Mouse (Mus musculus) hindbrain, embryonic 12.5 days (tissue): ENCODE results near the gene Gm826. TPM values are rescaled to one million over a fixed set of nuclear protein-coding genes. Genes with fewer than 3 reads are reported as not detected.
A peak's percentile ranks its signal among the peaks of the same experiment; 100 is the strongest.

Source experiments
- ATAC-seq: fragments of 200-750 bp; cut with Nextera tagmentation; 2 replicates; pipeline ENCODE4 v1.8.0; 2017; ENCODE audit warnings: moderate TSS enrichment; ENCODE audit not compliant: low FRiP score
- H3K27ac ChIP-seq: fragments of 300-500 bp; sonication (generic); 2 replicates; pipeline ENCODE4 v1.5.1; 2016; ENCODE audit warnings: mild to moderate bottlenecking
- H3K27me3 ChIP-seq: fragments of 300-500 bp; sonication (generic); 2 replicates; pipeline ENCODE4 v1.6.1; 2016; ENCODE audit warnings: mild to moderate bottlenecking
- H3K36me3 ChIP-seq: fragments of 300-500 bp; sonication (generic); 2 replicates; pipeline ENCODE4 v1.6.1; 2016; ENCODE audit warnings: mild to moderate bottlenecking
- H3K4me1 ChIP-seq: fragments of 300-500 bp; sonication (generic); 2 replicates; pipeline ENCODE4 v1.6.1; 2016
- H3K4me2 ChIP-seq: fragments of 300-500 bp; sonication (generic); replicated peaks from 2 replicates; pipeline ENCODE4 v1.6.1; 2016; ENCODE audit warnings: mild to moderate bottlenecking
- H3K4me3 ChIP-seq: fragments of 300-500 bp; sonication (generic); 2 replicates; pipeline ENCODE4 v1.5.1; 2016; ENCODE audit warnings: mild to moderate bottlenecking
- H3K9ac ChIP-seq: fragments of 300-500 bp; sonication (generic); 2 replicates; pipeline ENCODE4 v1.6.1; 2016; ENCODE audit warnings: mild to moderate bottlenecking, moderate library complexity
- H3K9me3 ChIP-seq: fragments of 300-500 bp; sonication (generic); replicated peaks from 2 replicates; pipeline ENCODE4 v1.6.1; 2016; ENCODE audit warnings: mild to moderate bottlenecking
- WGBS: fragments of 180-500 bp; shearing (Covaris S2); methylation state at CpG from one replicate; pipeline ENCODE4 v1.1.7; 2016; 5-methylcytosine and 5-hydroxymethylcytosine counted together
- polyA plus RNA-seq: library from polyadenylated mRNA; unstranded; fragments of >200 nt; fragmentation: Nextera tagmentation; extraction: Ambion mirVana; gene quantifications from 2 replicates; pipeline ENCODE4 v1.2.1, GENCODE M21; 2016

Gene Gm826
- polyA plus RNA-seq: not detected in 2 replicates

DNA sequence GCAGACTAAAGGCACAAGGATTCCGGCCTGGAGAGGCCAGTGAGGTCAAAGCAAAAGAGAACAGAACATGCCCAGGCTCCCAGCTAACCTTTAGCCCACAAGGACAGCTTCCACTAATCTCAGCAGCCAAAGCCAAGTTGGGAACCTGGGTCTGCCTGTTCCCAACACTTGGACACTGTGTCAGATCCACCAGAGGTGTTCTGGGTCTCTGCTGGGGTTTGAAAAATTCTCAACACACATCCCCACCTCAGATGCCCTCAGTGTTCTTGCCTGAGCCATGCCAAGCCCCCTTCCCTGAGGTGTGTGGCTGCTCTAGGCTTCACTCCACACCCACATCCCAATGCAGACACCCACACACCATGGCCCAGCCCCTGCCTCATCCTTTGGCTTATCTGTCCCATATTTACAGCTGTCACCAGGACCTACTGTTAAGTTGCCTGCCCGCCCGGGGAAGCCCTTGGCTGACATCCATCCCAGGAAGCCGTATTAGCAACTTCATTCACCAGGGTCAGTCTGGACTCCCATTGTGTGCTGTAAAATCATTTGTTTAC, at the start of gene Gm826:
Gm826 (minus strand) TSS at position 52 of the 551 bp plus-strand sequence.
- H3K4me3 ChIP-seq: no peak within 1 kb of the TSS
- 0 out of 2 replicates have a peak, but pooled peaks cover 2% of the 10 kb centered on the region for H3K27me3 ChIP-seq
- H3K4me1 ChIP-seq: 0 out of 2 replicates have a peak, but pooled peaks cover 2% of the 10 kb centered on the region
- H3K4me2 ChIP-seq: no peak within 1 kb of the TSS
- H3K9me3 ChIP-seq: no peaks in the 10 kb centered on the region
- no peak within 1 kb of the TSS for H3K9ac ChIP-seq
- 60% methylated on average over 4 of the region's 4 CpGs for WGBS
- no peak for ATAC-seq
- no peak within 1 kb of the TSS for H3K27ac ChIP-seq
- H3K36me3 ChIP-seq: no peaks in the 10 kb centered on the region

DNA sequence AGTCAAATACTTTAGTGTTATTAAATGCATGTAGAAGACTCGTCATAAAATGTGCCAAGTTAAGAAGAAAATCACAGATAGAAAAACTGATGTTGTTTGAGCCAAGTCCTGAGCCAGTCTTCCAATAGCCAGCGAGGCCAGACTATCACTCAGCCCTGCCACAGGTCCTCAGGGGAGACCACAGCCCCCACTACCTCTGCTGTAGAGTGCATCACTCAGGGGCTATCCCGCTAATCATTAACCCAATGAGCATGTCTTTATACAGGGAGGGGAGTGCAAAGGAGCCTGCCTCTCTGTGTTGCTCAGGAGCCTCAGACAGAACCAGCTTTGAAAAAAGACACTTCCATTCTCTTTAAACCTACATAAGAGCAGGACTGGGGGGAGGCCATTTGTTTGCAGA, 49.5 kb upstream of the Gm826 start:
- H3K9ac ChIP-seq: no peak overlapping the region
- peaks cover 2% of the 10 kb centered on the region; the same call in 1 of the 2 replicates for H3K4me1 ChIP-seq
- no peak for ATAC-seq
- no peaks in the 10 kb centered on the region for H3K9me3 ChIP-seq
- no peak overlapping the region for H3K4me3 ChIP-seq
- no peaks in the 10 kb centered on the region for H3K36me3 ChIP-seq
- H3K27ac ChIP-seq: no peak overlapping the region
- no peak overlapping the region for H3K4me2 ChIP-seq
- 43% methylated on average over 3 of the region's 3 CpGs for WGBS
- peaks cover 49% of the 10 kb centered on the region for H3K27me3 ChIP-seq

DNA sequence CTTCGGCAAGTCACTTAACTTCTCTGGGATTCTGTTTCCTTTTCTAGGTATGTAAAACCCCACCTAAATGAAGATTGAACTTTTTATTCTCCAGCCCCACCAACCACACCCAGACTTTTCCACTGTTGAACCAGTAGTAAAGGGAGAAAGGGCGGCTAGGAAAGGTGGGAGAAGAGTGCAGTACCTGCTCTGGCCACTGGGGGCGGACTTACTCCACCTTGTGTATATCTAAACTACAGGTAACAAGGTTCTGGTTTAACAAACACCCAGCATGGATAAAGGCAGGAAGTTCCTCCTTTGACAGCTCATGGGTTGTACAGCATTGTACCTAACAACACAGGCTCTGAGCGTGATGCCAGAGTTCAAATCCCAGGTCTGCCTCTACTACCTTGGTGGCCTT, 44.3 kb upstream of the Gm826 start:
- ATAC-seq: no peak
- 41% methylated on average over 4 of the region's 4 CpGs for WGBS
- peaks cover 79% of the 10 kb centered on the region for H3K27me3 ChIP-seq
- H3K9me3 ChIP-seq: no peaks in the 10 kb centered on the region
- no peak overlapping the region for H3K9ac ChIP-seq
- no peak overlapping the region for H3K4me2 ChIP-seq
- no peak overlapping the region for H3K4me3 ChIP-seq
- 0 out of 2 replicates have a peak, but pooled peaks cover 5% of the 10 kb centered on the region for H3K4me1 ChIP-seq
- H3K27ac ChIP-seq: no peak overlapping the region
- H3K36me3 ChIP-seq: no peaks in the 10 kb centered on the region

DNA sequence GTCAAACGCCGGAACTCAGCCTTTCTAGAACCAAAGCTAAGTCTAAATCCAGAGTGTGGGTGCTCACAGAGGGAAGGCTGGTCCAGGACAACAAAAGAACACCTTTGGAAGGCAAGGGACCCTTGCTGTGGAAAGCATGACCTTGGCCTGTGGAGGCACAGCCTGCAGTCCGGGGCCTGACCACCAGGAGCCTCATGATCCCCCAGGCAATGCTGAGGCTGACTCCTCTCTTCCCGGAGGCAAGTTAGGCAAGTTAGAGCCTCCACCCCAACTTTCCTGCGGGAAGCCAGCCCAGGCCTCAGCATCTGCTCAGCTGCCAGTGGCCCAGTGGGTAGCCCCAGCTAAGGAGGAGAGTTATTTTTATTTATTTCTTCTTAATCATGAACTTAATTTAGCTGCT, 42.3 kb upstream of the Gm826 start:
- 45% methylated on average over 5 of the region's 5 CpGs for WGBS
- H3K9me3 ChIP-seq: no peaks in the 10 kb centered on the region
- H3K9ac ChIP-seq: no peak overlapping the region
- no peak for ATAC-seq
- 0 out of 2 replicates have a peak, but pooled peaks cover 5% of the 10 kb centered on the region for H3K4me1 ChIP-seq
- no peak overlapping the region for H3K27ac ChIP-seq
- no peak overlapping the region for H3K4me3 ChIP-seq
- peaks cover 83% of the 10 kb centered on the region for H3K27me3 ChIP-seq
- H3K36me3 ChIP-seq: no peaks in the 10 kb centered on the region
- H3K4me2 ChIP-seq: no peak overlapping the region

DNA sequence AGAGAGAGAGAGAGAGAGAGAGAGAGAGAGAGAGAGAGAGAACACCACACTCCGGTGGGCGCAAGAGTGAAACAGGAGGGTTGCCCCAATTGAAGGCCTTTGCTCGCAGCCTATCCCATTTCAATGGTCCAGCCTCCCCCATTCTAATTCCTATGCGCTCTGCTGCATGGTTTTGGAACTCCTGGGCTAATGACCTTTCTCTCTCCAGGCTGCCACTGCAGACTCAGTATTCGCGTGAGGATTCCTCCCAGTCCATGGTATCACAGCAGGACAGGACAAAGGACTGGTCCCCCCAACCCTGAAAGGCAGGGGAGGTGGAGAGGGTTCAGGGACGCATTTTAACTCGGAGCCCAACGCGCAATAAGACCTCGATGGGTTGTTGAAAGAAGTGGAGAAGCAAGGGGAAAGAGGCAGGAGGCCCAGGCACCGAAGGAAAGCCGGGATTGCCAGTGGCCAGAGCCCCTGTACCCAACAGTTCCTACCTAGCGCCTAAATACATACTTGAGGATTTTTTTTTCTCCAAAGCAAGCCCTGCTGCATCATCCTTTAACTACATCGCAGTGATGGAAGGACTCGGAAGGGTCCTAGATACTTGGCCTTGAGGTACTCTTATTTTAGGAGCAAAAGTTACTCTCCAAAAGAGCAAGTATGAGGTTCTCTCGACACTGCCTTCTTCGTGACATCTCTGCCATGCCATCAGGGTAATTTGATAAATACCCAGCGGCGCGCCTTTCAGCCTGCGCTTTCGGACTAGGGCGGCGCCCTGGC, 35.9 kb upstream of the Gm826 start:
- Histone ChIP-seq H3K27me3 (peaks cover 81% of the 10 kb centered on the region), H3K4me3 (peak overlapping the region; percentile 28), H3K4me2 (peak overlapping the region; percentile 96), H3K9me3 (no peaks in the 10 kb centered on the region), H3K9ac (peak overlapping the region; percentile 9; the same call in 1 of the 2 replicates), H3K27ac (no peak overlapping the region), H3K4me1 (peaks cover 36% of the 10 kb centered on the region), H3K36me3 (no peaks in the 10 kb centered on the region)
- no peak for ATAC-seq
- WGBS: 2% methylated on average over 25 of the region's 25 CpGs

DNA sequence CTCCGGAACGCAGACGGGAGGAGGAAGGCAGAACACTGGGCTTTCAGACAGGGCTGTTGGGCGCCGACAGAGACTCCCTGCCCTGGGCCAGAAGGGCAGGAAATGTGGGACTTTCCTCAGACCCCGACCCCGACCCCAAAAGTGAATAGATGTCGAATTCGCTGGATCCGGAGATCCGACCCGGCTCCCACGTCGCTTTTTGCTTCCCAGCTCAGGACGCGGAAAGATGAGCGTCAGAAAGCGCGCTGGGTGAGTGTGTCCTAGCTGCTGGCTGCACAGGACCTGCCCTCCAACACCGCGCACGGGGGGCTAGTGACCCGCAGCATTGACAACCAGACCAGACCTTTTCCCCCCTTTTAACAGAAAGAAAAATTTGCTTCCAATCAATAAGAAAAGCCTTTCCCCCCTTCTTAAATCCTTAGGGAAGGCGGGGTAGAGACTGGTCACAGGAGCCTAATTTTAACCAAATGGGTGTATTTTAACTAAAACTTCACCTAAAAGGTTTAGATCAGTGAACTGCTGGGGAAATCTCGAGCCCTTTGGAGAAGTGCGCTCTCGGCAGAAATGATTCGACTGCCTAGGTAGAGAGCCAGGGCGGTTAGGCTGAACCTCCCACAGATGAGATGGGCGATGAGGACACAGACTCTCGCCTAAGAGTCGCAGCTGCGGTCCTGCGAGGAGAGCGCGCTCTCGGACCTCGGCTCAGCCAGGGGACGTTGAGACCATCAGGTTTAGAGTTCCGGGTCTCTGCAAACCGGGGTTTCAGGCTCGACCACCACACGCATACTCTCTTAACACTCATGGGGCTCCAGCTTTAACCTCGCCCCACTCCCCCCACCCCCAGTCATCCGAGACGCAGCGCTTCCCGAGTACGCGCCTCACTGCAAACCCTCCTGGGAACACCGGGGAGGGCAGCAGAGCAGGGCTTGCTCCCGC, 34.7 kb upstream of the Gm826 start:
- Histone ChIP-seq H3K4me3 (peak overlapping the region; percentile 28), H3K27me3 (peaks cover 75% of the 10 kb centered on the region), H3K4me2 (peak overlapping the region; percentile 96), H3K36me3 (no peaks in the 10 kb centered on the region), H3K4me1 (peaks cover 39% of the 10 kb centered on the region), H3K27ac (no peak overlapping the region), H3K9ac (peak overlapping the region; percentile 9; the same call in 1 of the 2 replicates), H3K9me3 (no peaks in the 10 kb centered on the region)
- WGBS: under 1% methylated on average over 52 of the region's 52 CpGs
- no peak for ATAC-seq

DNA sequence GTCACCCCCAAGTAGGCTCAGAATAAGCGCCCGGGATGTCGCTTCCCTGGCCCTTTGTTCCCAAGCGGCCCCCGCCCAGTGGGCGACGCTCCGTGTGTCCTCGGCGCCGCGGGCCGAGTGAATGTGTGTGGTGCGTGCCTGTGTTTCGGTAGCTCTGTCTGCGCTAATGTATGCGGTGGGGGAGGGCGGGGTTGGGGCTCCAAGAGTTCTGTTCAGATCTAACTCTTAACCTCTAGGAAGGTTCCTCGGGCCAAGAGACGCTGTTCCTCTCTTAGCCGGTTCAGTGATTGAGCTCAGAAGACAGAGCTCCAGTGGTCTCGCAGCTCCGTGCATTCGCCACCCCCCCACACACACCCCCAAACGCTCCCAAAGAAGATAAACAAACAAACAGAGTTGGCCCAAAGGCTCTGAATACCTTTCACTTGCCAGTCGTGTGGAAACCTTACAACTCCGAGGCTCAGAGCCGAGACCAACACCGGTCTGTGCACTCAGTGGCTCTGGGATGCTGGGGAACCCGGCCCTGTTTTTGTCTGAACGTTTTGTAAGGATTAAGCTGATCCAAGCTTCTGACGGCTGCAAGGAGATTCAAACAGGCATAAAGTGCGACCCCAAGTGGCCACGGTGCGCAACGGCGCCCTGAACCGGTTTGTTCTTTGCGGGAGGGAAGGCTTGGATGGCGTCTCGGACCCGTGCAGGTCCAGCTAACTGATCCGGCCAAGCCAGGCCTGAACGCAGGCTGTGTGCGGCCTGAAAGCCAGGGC, 33.7 kb upstream of the Gm826 start:
- H3K27me3 ChIP-seq: peaks cover 73% of the 10 kb centered on the region
- H3K4me2 ChIP-seq: peak overlapping the region; percentile 96
- H3K9ac ChIP-seq: peak overlapping the region; percentile 77
- ATAC-seq: peak; percentile 71
- H3K27ac ChIP-seq: peak overlapping the region; percentile 87
- H3K9me3 ChIP-seq: no peaks in the 10 kb centered on the region
- H3K4me1 ChIP-seq: peaks cover 39% of the 10 kb centered on the region
- under 1% methylated on average over 45 of the region's 45 CpGs for WGBS
- no peaks in the 10 kb centered on the region for H3K36me3 ChIP-seq
- peak overlapping the region; percentile 58 for H3K4me3 ChIP-seq

DNA sequence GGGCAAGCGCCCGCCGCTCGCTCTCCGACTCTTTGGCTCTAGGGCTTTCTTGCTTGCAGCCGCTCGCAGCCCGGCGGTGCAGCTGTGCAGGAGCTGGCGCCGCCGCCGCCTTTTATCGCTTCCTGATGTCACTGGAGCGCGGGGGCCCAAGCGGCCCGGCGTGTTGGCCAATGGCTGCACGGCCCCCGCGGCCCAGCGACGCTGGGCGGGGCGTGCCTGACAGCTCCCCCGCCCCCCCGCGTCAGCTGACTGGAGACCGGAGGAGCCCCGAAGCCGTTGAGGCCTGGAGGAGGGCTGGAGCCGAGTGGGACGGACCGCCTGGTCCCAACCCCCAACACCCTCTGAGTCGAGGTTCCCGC, 33.0 kb upstream of the Gm826 start, which contains the start of gene Mafb:
Mafb (minus strand) TSS at position 86 of the 359 bp plus-strand sequence.
- H3K4me1 ChIP-seq: peaks cover 39% of the 10 kb centered on the region
- peaks cover 73% of the 10 kb centered on the region for H3K27me3 ChIP-seq
- H3K4me2 ChIP-seq: peak within 1 kb of the TSS; percentile 96
- H3K4me3 ChIP-seq: peak within 1 kb of the TSS; percentile 58
- no peaks in the 10 kb centered on the region for H3K36me3 ChIP-seq
- WGBS: 0% methylated on average over 36 of the region's 37 CpGs
- peak within 1 kb of the TSS; percentile 87 for H3K27ac ChIP-seq
- H3K9ac ChIP-seq: peak within 1 kb of the TSS; percentile 77
- no peaks in the 10 kb centered on the region for H3K9me3 ChIP-seq
- peak; percentile 94 for ATAC-seq

DNA sequence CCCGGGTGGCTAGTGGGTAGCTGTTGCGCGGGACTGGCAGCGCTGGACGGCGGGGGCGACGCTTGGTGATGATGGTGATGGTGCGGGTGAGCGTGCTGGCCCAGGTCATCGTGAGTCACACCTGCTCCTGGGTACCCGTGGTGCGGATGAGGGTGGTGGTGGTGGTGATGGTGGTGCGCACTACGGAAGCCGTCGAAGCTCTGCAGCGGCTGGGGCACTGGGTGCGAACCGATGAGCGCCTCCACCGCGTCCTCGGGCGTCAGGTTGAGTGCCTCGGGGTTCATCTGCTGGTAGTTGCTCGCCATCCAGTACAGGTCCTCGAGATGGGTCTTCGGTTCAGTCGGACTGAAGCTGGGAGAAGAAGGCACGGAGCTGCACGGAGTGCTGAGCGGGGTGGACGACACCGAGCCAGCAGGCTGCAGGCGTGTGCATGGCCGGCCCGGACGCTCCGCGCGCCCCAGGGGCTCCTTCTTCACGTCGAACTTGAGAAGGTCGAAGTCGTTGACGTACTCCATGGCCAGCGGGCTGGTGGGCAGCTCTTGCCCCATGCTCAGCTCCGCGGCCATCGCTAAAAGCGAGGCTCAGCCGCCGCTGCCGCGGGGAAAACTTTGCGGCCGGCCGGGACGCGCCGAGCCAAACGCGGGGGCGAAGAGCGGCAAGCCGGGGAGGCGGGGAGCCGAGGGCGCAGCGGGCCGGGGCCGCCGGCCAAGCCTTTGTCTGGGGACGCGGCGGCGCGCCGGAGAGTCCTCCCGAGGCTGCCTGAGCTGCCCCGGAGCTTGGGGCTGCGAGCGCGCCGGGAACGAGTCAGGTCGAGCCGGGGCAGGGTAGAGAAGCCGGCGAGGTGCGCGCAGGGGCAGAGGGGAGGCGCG, 32.4 kb upstream of the Gm826 start:
- ATAC-seq: peak; percentile 6; the same call in 1 of the 2 replicates
- H3K4me2 ChIP-seq: peak overlapping the region; percentile 96
- H3K27ac ChIP-seq: peak overlapping the region; percentile 87
- peak overlapping the region; percentile 77 for H3K9ac ChIP-seq
- peaks cover 39% of the 10 kb centered on the region for H3K4me1 ChIP-seq
- peaks cover 73% of the 10 kb centered on the region for H3K27me3 ChIP-seq
- H3K36me3 ChIP-seq: no peaks in the 10 kb centered on the region
- no peaks in the 10 kb centered on the region for H3K9me3 ChIP-seq
- 1% methylated on average over 84 of the region's 95 CpGs for WGBS
- peak overlapping the region; percentile 58 for H3K4me3 ChIP-seq

DNA sequence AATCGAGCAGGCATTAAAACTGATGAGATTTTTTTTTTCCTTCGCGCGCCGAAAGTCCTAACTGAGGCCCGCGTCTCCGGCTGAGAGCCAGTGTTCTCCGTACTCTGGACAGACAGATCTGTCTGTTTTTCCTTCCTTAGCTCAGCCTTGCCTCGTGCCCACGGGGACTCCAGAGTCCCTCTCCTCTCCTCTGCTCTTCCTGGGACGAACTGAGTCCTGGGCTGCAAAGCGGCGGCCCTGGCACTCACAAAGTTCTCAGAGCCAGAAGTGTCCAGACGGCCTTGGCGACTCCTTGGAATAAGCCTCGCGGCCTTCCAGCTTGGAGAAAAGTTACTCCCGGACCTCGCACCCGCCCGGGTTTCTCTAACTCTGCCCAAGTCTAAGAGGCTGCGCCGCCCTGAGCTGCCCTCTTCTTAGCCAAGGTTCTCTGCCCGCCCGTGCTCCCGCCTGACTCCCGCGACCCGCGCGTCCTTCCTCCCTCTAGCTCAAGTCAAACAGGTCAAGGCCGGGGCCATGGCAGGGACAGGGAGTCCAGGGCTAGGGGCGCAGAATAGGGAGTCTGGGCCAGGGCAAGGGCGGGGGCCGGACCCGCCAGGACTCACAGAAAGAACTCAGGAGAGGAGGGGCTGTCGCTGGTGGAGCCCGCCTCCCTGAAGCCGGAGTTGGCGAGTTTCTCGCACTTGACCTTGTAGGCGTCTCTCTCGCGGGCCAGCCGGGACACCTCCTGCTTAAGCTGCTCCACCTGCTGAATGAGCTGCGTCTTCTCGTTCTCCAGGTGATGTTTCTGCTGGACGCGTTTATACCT, 31.3 kb upstream of the Gm826 start:
- Histone ChIP-seq H3K27ac (no peak overlapping the region), H3K4me3 (peak overlapping the region; percentile 58), H3K36me3 (no peaks in the 10 kb centered on the region), H3K9me3 (no peaks in the 10 kb centered on the region), H3K4me2 (peak overlapping the region; percentile 96), H3K27me3 (peaks cover 73% of the 10 kb centered on the region), H3K9ac (peak overlapping the region; percentile 77), H3K4me1 (peaks cover 42% of the 10 kb centered on the region)
- under 1% methylated on average over 50 of the region's 50 CpGs for WGBS
- ATAC-seq: no peak
